12 mouse cellular contexts compared by ENCODE assay signal in the genomic region with DNA sequence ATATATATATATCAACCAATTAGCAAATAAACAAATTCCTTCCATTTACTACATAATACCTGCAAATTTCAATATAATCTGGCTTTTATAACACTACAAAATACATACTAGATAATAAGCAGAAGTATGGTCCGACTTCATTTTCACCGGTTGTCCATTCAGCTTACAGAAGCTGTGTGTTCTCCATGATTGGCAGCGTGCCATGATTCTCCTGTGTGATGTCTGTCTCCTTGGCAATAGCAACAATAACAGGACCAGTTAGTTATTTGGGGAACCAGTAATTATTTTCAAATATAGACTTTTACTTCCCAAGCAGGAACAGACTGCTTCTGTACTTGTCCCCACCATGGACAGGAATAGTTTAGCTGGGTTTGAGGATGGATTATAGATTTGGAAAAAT. TPM values are rescaled to one million over a fixed set of nuclear protein-coding genes. Genes with fewer than 3 reads are reported as not detected.
DNase-seq lines count a peak whose midpoint lies in the region; TF ChIP-seq lines count a peak whose summit lies in the region.
"Had no signal": no experiment of that assay in that cellular context is flagged by ENCODE, and none has a peak within 500 bp of the region (broad histone marks: within the 10 kb centered on the region; RNA-seq: fewer than 3 reads in every experiment).

No protein-coding gene starts in this region.

- H3K36me3 ChIP-seq in thymus, adult 2 months (ENCODE audit: control insufficient read depth, insufficient read depth, low read length), result no peaks in the 10 kb centered on the region
- H3K36me3 ChIP-seq: embryonic facial prominence, embryonic 12.5 days; midbrain, embryonic 10.5 days had no signal

- 89% methylated on average over 3 of the region's 3 CpGs for WGBS in thymus, adult 2 months

- no peak for TF ChIP-seq POLR2A in thymus, adult 2 months (IDR thresholded peaks at IDR 0.05; ENCODE audit: control insufficient read depth, extremely low read depth, insufficient read depth, low read length, poor library complexity)

- TF ChIP-seq CTCF in thymus, adult 2 months (IDR thresholded peaks at IDR 0.05; ENCODE audit: borderline replicate concordance, control insufficient read depth, extremely low read depth, insufficient read depth, low read length, poor library complexity), result no peak

- no peak overlapping the region for H3K27ac ChIP-seq in thymus, adult 2 months (ENCODE audit: control insufficient read depth, insufficient read depth, low read length)
- H3K27ac ChIP-seq: embryonic facial prominence, embryonic 12.5 days; midbrain, embryonic 10.5 days had no signal

- peak; percentile 34 to 47 for DNase-seq in cerebellum, postnatal 36 days
- DNase-seq in cerebellum, adult 11 months, result no peak
- DNase-seq in kidney, postnatal 10 days, result peak; percentile 25
- no peak for DNase-seq in kidney, adult 18-20 months
- peak; percentile 69 for DNase-seq in brain, adult 2 months (ENCODE audit: low read depth, low spot score)
- peak; percentile 25 for DNase-seq in lung, postnatal 25 days (ENCODE audit: low spot score)
- DNase-seq in spleen, adult 12 weeks (ENCODE audit: low spot score), result no peak
- DNase-seq in thymus, adult 2 months, result no peak
- DNase-seq: gastrocnemius, postnatal 36 days; thymus, postnatal 14 days had no signal

- H3K4me3 ChIP-seq in thymus, adult 2 months (ENCODE audit: control insufficient read depth, insufficient read depth, low read length), result no peak overlapping the region
- H3K4me3 ChIP-seq: embryonic facial prominence, embryonic 12.5 days; midbrain, embryonic 10.5 days had no signal

- no peaks in the 10 kb centered on the region for H3K4me1 ChIP-seq in thymus, adult 2 months (replicated peaks; ENCODE audit: control insufficient read depth, insufficient read depth, low read length)
- H3K4me1 ChIP-seq: embryonic facial prominence, embryonic 12.5 days; midbrain, embryonic 10.5 days had no signal

- no peaks in the 10 kb centered on the region for H3K27me3 ChIP-seq in thymus, adult 2 months (ENCODE audit: control insufficient read depth, insufficient read depth, low read length)
- H3K27me3 ChIP-seq: embryonic facial prominence, embryonic 12.5 days had no signal

RNA-seq across cellular contexts. Expression of gene Tnfsf13b, which starts 11.0 kb away (rescaled TPM):
- 1.5 and 1.7 TPM in 2 replicates for polyA plus RNA-seq in thymus, adult 2 months (2012; rRNA removed)

RNA-seq across cellular contexts. Expression of gene Abhd13, which starts 39.7 kb away (rescaled TPM):
- 10.5 and 10.9 TPM in 2 replicates for polyA plus RNA-seq in thymus, adult 2 months (2012; rRNA removed)

RNA-seq across cellular contexts. Expression of gene Lig4, which starts 39.7 kb away (rescaled TPM):
- polyA plus RNA-seq in thymus, adult 2 months (2012; rRNA removed), result 16.0 and 18.3 TPM in 2 replicates

Comparison
In these comparisons a context has a peak if more than half of its experiments do, and no peak if none do; other contexts are left out.
1. DNase-seq: peak in cerebellum, postnatal 36 days (2 of 2), kidney, postnatal 10 days (single experiment), brain, adult 2 months (single experiment) and lung, postnatal 25 days (single experiment); none in cerebellum, adult 11 months (single experiment), kidney, adult 18-20 months (single experiment), spleen, adult 12 weeks (single experiment) and thymus, adult 2 months (single experiment).